Mouse (Mus musculus): ENCODE results near the gene Sphk1. TPM values are rescaled to one million over a fixed set of nuclear protein-coding genes. Genes with fewer than 3 reads are reported as not detected.
A peak's percentile ranks its signal among the peaks of the same experiment; 100 is the strongest.

Gene Sphk1
- polyA plus RNA-seq, 1 experiment from 2014 or later = 2.6 TPM

DNA sequence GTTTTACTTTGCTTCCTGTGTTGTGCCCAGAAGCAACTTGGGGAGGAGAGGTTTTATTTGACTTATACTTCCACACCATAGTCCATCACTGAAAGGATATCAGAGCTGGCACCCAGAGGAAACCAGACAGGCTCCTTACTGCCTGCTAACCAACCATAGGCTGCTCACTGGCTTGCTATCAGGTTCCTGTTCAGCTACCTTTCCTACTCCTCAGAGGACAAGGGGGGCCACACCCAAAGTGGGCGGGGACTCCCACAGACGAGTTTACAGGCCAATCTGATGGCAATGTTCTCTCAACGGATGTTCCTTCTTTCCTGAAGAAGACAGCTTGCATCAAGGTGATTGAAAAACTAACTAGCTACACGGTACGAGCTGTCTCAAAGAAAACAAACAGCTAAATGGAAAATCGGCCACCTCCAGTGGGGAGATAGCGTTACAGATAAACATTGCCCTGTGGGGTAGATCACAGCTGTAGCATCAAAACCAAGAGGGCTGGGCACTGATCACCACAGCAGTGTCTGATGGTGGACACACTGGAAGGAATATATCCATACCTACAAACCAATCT, 19.3 kb upstream of the Sphk1 start:
- no peak overlapping the region for H3K4me3 ChIP-seq
- no peaks in the 10 kb centered on the region for H3K36me3 ChIP-seq
- ATAC-seq (ENCODE audit: extremely low read depth, insufficient number of reproducible peaks, low FRiP score, low TSS enrichment) = no peak
- no peak overlapping the region for H3K4me2 ChIP-seq
- no peak overlapping the region for H3K27ac ChIP-seq (replicated peaks)
- H3K27me3 ChIP-seq (replicated peaks) = peaks cover 22% of the 10 kb centered on the region
- H3K9me3 ChIP-seq = no peaks in the 10 kb centered on the region
- H3K9ac ChIP-seq = no peak overlapping the region
- no peaks in the 10 kb centered on the region for H3K4me1 ChIP-seq
- WGBS = 44% methylated on average over 7 of the region's 7 CpGs

DNA sequence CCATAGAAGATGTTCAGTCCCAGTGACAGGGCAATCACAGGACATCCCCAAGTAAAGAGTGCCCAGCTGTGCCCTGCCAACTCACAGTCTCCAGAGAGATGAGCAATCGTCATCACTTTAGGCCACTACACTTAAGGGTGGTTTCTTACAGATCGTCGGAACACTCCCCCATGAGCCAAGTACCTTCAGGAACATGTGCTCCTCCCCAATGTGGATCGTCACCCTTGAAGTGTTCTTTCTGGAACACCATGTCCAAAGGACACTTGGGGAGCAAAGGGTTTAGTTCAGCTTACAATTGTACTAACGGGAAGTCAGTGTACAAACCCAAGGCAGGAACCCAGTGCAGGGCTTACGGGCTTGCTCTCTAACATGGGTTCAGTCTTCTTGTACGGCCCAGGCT, 18.6 kb upstream of the Sphk1 start:
- WGBS = 86% methylated on average over 7 of the region's 7 CpGs
- ATAC-seq (ENCODE audit: extremely low read depth, insufficient number of reproducible peaks, low FRiP score, low TSS enrichment) = no peak

DNA sequence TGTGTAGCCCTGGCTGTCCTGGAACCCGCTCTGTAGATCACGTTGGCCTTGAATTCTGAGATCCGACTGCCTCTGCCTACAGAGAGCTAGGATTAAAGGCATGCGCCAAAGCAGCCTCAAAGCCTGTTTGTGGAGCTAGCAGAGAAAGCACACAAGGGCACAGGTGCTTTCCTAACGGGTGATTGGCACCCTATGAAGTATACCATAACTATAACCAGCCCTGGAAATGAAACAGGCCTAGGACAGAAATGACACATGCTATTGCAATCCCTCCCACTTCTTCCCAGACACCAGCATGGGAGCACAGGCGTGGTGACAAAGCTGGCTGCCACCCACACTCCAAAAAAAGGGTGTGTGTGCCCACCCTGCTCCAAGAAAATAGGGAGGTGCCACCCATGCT, 17.7 kb upstream of the Sphk1 start:
- H3K4me2 ChIP-seq = no peak overlapping the region
- no peaks in the 10 kb centered on the region for H3K36me3 ChIP-seq
- H3K27me3 ChIP-seq (replicated peaks) = peaks cover 22% of the 10 kb centered on the region
- H3K4me1 ChIP-seq = 0 out of 2 replicates have a peak, but pooled peaks cover 1% of the 10 kb centered on the region
- no peak overlapping the region for H3K27ac ChIP-seq (replicated peaks)
- H3K9ac ChIP-seq = no peak overlapping the region
- ATAC-seq (ENCODE audit: extremely low read depth, insufficient number of reproducible peaks, low FRiP score, low TSS enrichment) = no peak
- H3K4me3 ChIP-seq = no peak overlapping the region
- 72% methylated on average over 6 of the region's 6 CpGs for WGBS
- H3K9me3 ChIP-seq = no peaks in the 10 kb centered on the region

More for the DNA sequence above, 18.6 kb upstream of the Sphk1 start:
- Histone ChIP-seq H3K4me2 (no peak overlapping the region), H3K9ac (no peak overlapping the region), H3K27me3 (replicated peaks) (peaks cover 22% of the 10 kb centered on the region), H3K36me3 (no peaks in the 10 kb centered on the region), H3K4me1 (no peaks in the 10 kb centered on the region), H3K9me3 (no peaks in the 10 kb centered on the region), H3K27ac (replicated peaks) (no peak overlapping the region), H3K4me3 (no peak overlapping the region)

DNA sequence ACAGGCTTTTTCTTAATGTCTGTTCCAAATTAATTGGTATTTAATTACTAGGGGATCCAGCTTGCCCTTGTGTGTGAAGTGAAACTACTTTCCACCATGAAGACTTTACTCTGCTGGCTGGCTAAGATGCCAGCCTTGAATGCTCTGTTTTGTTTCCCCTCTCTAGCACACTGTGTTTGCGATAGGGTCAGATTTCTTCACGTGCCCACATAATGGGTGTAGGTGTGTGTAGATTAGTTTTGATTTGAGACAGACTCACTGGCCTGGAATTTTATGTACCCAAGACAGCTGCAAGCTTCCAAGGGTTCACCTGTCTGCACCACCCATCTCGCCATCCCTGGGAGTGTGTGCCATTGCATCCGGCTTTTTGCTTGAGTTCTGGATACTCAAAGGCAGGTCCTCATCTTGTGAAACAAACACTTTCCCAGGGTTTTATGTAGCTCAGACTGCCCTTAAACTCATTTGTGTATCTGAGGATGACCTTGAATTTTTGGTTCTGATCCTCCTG, 17.1 kb upstream of the Sphk1 start:
- no peak overlapping the region for H3K27ac ChIP-seq (replicated peaks)
- H3K4me3 ChIP-seq = no peak overlapping the region
- H3K9me3 ChIP-seq = no peaks in the 10 kb centered on the region
- no peaks in the 10 kb centered on the region for H3K36me3 ChIP-seq
- peaks cover 7% of the 10 kb centered on the region; the same call in 1 of the 2 replicates for H3K4me1 ChIP-seq
- no peak for ATAC-seq (ENCODE audit: extremely low read depth, insufficient number of reproducible peaks, low FRiP score, low TSS enrichment)
- H3K9ac ChIP-seq = no peak overlapping the region
- H3K27me3 ChIP-seq (replicated peaks) = peaks cover 22% of the 10 kb centered on the region
- WGBS = 74% methylated on average over 4 of the region's 4 CpGs
- H3K4me2 ChIP-seq = no peak overlapping the region

DNA sequence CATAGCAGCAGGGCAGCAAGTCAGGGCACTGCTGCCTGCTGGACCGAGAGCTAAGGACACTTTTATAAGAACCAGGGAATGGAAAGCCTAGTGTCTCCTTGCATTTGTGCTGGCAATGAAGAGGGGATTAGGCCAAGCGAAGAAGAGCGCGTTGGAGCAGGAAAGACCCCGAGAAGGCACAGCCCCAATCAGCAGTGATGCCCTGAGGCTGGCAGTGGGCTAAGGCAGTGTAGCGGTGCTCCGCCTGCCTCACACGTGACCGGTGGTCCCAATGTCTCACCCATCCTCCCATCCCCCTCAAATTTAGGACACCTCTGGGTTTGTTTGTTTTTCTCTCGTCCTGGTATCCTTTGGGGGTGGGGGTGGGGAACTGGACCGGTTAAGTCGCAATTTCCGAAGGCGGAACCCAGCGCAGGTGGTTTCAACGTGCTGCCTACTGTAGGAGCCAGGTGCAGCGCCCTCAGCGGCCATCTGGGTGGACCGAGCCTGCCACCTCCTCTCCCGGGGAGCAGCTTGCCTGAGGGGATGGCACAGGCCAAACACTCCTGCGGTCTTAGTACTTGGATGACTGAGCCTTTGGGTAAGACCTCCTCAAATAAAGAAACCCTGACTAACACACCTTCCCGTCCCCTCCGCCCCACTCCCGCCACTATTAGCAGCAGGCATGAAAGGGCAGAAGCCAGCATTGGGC, 15.2 kb upstream of the Sphk1 start:
- no peak overlapping the region for H3K27ac ChIP-seq (replicated peaks)
- peaks cover 8% of the 10 kb centered on the region; the same call in 1 of the 2 replicates for H3K4me1 ChIP-seq
- ATAC-seq (ENCODE audit: extremely low read depth, insufficient number of reproducible peaks, low FRiP score, low TSS enrichment) = no peak
- H3K9ac ChIP-seq = no peak overlapping the region
- H3K27me3 ChIP-seq (replicated peaks) = peaks cover 22% of the 10 kb centered on the region
- 20% methylated on average over 24 of the region's 24 CpGs for WGBS
- H3K9me3 ChIP-seq = no peaks in the 10 kb centered on the region
- peak overlapping the region; percentile 31 for H3K4me2 ChIP-seq
- no peaks in the 10 kb centered on the region for H3K36me3 ChIP-seq
- no peak overlapping the region for H3K4me3 ChIP-seq

DNA sequence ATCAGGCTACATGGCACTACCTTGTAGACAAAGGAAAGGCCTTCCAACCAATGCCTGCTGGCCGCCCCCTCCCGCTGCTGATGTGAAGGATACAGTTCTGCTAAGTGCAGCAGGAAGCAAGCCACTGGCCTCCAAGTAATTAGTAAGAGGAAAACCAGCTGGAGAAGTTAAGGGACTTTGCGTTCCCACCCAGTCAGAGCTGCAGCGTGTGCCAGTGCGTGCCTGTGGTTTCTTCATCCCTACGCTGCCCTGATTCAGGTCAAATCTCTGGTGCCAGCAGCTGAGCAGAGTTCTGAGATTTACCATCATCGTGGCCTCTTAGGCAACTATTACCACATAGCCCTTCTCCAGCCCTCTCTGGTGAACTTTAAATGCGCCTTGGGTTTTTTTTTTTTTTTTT, 12.2 kb upstream of the Sphk1 start:
- no peak overlapping the region; the same call in 1 of the 2 replicates for H3K27ac ChIP-seq (replicated peaks)
- 59% methylated on average over 8 of the region's 8 CpGs for WGBS
- H3K36me3 ChIP-seq = no peaks in the 10 kb centered on the region
- no peak for ATAC-seq (ENCODE audit: extremely low read depth, insufficient number of reproducible peaks, low FRiP score, low TSS enrichment)
- H3K9me3 ChIP-seq = no peaks in the 10 kb centered on the region
- peaks cover 17% of the 10 kb centered on the region for H3K27me3 ChIP-seq (replicated peaks)
- H3K9ac ChIP-seq = no peak overlapping the region
- no peak overlapping the region for H3K4me3 ChIP-seq
- no peak overlapping the region for H3K4me2 ChIP-seq
- peaks cover 26% of the 10 kb centered on the region for H3K4me1 ChIP-seq

DNA sequence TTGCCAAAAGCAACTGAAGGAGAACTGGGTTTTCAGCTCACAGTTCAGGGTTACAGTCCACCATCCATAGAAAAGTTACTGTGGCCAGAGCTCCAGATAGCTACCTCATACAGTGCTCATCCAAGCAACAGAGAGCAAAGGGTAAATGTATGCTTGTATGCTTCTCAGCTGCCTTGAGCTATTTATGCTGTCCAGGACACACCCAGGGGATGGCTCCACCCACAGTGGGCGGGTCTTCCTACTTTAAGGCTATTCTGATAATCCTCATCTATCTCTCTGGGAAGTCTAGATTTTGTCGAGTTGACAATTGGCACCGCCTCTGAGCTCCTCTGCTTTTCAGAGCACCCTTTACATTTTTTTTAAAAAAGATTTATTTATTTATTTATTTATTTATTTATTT, 9.6 kb upstream of the Sphk1 start:
- Histone ChIP-seq H3K4me2 (no peak overlapping the region), H3K27ac (replicated peaks) (no peak overlapping the region), H3K4me1 (peaks cover 37% of the 10 kb centered on the region), H3K9ac (no peak overlapping the region), H3K27me3 (replicated peaks) (no peaks in the 10 kb centered on the region), H3K4me3 (no peak overlapping the region), H3K36me3 (no peaks in the 10 kb centered on the region), H3K9me3 (no peaks in the 10 kb centered on the region)
- no peak for ATAC-seq (ENCODE audit: extremely low read depth, insufficient number of reproducible peaks, low FRiP score, low TSS enrichment)
- WGBS = 53% methylated on average over 3 of the region's 3 CpGs

DNA sequence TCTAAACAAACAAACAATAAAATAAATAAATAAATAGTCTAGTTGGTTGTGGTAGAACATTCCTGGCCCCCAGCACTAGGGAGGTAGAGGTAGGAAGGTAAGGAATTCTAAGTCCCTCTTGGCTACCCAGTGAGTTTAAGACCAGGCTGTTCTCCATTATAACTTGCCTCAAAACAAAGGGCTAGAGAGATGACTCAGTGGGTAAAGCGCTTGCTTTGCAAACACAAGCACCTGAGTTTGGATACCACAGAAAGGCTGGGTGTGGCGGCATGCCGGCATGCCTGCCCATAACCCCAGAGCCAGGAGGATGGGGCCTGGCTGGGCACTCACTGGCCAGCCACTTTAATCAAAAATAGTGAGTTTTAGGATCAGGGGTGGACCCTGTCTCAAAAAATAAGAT, 8.7 kb upstream of the Sphk1 start:
- H3K27ac ChIP-seq (replicated peaks) = 0 out of 2 replicates have a peak overlapping the region, but pooled peaks have one; percentile 12
- H3K4me2 ChIP-seq = no peak overlapping the region
- H3K9me3 ChIP-seq = no peaks in the 10 kb centered on the region
- 89% methylated on average over 3 of the region's 3 CpGs for WGBS
- no peak overlapping the region for H3K4me3 ChIP-seq
- peaks cover 3% of the 10 kb centered on the region for H3K27me3 ChIP-seq (replicated peaks)
- no peaks in the 10 kb centered on the region for H3K36me3 ChIP-seq
- H3K4me1 ChIP-seq = peaks cover 37% of the 10 kb centered on the region
- no peak for ATAC-seq (ENCODE audit: extremely low read depth, insufficient number of reproducible peaks, low FRiP score, low TSS enrichment)
- H3K9ac ChIP-seq = no peak overlapping the region

DNA sequence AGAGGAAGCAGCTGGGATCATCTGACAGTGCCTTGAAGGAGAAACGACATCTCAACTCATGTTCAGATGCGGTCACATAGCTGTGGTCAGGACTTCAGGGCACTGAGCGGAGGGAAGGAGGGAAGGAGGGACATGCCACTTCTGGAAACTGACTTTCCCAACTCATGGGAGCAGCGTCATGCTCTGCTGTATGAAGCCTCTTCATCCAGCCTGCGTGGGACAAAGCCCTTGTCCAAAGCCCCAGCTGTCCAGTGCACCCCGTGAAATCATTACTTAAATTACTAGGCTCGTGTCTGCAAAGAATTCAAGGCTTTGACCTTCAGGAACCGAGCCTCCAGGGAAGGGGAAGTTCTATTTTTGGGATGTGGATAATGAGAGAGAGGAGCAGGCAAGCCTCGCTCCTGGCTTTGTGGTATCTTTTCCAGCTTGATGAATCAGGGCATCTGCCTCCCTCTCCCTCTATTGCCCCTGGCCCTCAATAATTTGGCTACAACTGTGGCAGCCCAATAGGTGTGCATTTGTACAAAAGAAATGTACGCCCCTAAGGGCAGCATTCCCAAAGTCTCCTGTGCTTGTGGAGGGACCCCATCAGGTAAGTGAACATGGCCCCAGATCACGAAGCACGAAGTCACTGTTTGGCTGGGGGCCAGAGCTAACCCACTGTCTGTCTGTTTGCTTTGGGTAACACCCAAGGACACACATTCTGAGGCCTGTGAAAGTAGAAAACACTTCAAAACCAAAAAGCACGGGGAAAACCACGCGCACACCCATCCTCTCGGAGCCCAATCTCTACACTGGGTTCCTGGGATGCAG, 7.6 kb upstream of the Sphk1 start:
- Histone ChIP-seq H3K27me3 (replicated peaks) (peaks cover 11% of the 10 kb centered on the region), H3K4me1 (peaks cover 35% of the 10 kb centered on the region), H3K4me3 (no peak overlapping the region), H3K4me2 (peak overlapping the region; percentile 36), H3K36me3 (no peaks in the 10 kb centered on the region), H3K27ac (replicated peaks) (peak overlapping the region; percentile 86), H3K9me3 (no peaks in the 10 kb centered on the region), H3K9ac (peak overlapping the region; percentile 68)
- 36% methylated on average over 16 of the region's 16 CpGs for WGBS
- ATAC-seq (ENCODE audit: extremely low read depth, insufficient number of reproducible peaks, low FRiP score, low TSS enrichment) = no peak

DNA sequence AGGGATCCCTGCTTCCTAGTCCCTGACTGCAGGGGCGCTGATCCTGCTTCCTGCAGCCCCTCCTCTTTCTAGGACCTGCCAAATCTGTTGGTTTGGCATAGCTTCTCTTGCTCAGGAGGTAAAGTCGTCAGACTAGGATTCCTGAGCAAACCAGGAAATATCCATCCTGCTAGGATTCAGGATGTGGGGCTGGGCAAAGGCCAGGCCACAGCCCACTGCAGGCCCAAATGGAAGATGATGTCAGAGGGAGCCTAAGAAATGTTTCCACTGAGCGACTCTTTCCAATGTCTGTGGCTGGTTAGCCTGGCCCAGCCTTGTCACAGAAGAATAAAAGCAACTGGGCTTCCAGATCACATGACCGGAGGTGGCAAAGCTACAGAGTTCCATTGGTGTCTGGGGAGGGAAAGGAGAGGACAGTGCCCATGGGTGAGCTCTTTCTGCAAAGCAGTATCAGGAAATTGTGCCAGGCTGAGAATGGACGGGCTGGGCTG, 7.0 kb upstream of the Sphk1 start:
- peak overlapping the region; percentile 86 for H3K27ac ChIP-seq (replicated peaks)
- peak overlapping the region; percentile 48; the same call in 1 of the 2 replicates for H3K9ac ChIP-seq
- H3K4me2 ChIP-seq = peak overlapping the region; percentile 36
- H3K4me3 ChIP-seq = no peak overlapping the region
- peaks cover 12% of the 10 kb centered on the region for H3K27me3 ChIP-seq (replicated peaks)
- peak; percentile 52; the same call in 1 of the 2 replicates for ATAC-seq (ENCODE audit: extremely low read depth, insufficient number of reproducible peaks, low FRiP score, low TSS enrichment)
- no peaks in the 10 kb centered on the region for H3K36me3 ChIP-seq
- peaks cover 30% of the 10 kb centered on the region for H3K4me1 ChIP-seq
- no peaks in the 10 kb centered on the region for H3K9me3 ChIP-seq
- WGBS = 47% methylated on average over 5 of the region's 5 CpGs

DNA sequence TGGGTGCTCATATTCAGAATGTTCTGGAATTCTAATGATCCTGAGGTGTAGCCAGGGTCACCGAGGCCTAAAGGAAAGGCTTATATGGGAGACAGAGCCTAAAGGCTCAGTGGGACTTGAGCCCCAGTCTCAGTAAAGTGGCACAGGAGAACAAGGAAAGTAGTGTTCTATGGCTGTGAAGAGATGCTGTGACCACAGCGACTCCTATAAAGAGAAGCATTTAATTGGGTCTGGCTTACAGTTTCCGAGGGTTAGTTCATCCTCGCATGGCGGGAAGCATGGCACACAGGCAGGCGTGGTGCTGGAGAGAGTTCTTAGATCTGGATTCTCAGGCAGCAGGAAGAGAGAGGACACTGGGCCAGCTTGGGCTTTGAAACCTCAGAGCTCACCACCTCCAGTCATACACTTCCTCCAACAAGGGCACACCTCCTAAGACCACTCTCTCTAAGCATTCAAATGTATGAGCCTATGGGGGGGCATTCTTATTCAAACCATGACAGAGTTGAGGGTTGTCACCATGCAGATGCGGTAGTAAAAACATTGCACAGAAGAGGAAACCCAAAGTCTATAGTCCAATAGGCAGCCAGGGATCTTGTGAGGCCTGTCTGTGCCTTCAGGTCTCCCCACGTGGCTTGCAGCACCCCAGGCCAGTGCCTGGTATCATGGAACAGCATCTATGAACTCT, 1.9 kb upstream of the Sphk1 start:
- Histone ChIP-seq H3K27me3 (replicated peaks) (peaks cover 58% of the 10 kb centered on the region), H3K9me3 (no peaks in the 10 kb centered on the region), H3K9ac (no peak overlapping the region), H3K27ac (replicated peaks) (no peak overlapping the region), H3K4me1 (peaks cover 47% of the 10 kb centered on the region), H3K4me2 (no peak overlapping the region), H3K4me3 (no peak overlapping the region), H3K36me3 (no peaks in the 10 kb centered on the region)
- no peak for ATAC-seq (ENCODE audit: extremely low read depth, insufficient number of reproducible peaks, low FRiP score, low TSS enrichment)
- WGBS = 79% methylated on average over 8 of the region's 8 CpGs

Data from heart, embryonic 13.5 days (tissue).